Mouse (Mus musculus) limb, embryonic 14.5 days (tissue): Measurements from ENCODE around the gene Pard3b. TPM values are rescaled to one million over a fixed set of nuclear protein-coding genes. Genes with fewer than 3 reads are reported as not detected.

Experiments used
- ATAC-seq: fragments of 200-750 bp; cut with Nextera tagmentation; 2 replicates; pipeline ENCODE4 v1.8.0; 2017; ENCODE audit warnings: low read depth, moderate number of reproducible peaks, moderate TSS enrichment; ENCODE audit not compliant: low FRiP score
- DNase-seq: peaks from one replicate; pipeline ENCODE4 v3.0.0-alpha.2; 2015; ENCODE audit warnings: low spot score
- H3K27ac ChIP-seq: fragments of 300-500 bp; sonication (generic); replicated peaks from 2 replicates; pipeline ENCODE4 v1.5.1; 2014; ENCODE audit warnings: low read depth, mild to moderate bottlenecking, low read length, moderate library complexity, mixed read lengths
- H3K27me3 ChIP-seq: fragments of 300-500 bp; sonication (generic); 2 replicates; pipeline ENCODE4 v1.6.1; 2014; ENCODE audit warnings: low read length, mixed read lengths; ENCODE audit not compliant: control insufficient read depth, insufficient read depth
- H3K36me3 ChIP-seq: fragments of 300-500 bp; sonication (generic); 2 replicates; pipeline ENCODE4 v1.6.1; 2014; ENCODE audit warnings: mild to moderate bottlenecking, low read length, moderate library complexity, mixed read lengths; ENCODE audit not compliant: control insufficient read depth, insufficient read depth
- H3K4me1 ChIP-seq: fragments of 300-500 bp; sonication (generic); 2 replicates; pipeline ENCODE4 v1.6.1; 2014; ENCODE audit warnings: antibody characterized with exemption, low read length, mixed read lengths; ENCODE audit not compliant: control insufficient read depth, insufficient read depth
- H3K4me2 ChIP-seq: fragments of 300-500 bp; sonication (generic); replicated peaks from 2 replicates; pipeline ENCODE4 v1.6.1; 2014; ENCODE audit warnings: low read depth, mild to moderate bottlenecking, low read length, moderate library complexity; ENCODE audit not compliant: severe bottlenecking
- H3K4me3 ChIP-seq: fragments of 300-500 bp; sonication (generic); replicated peaks from 2 replicates; pipeline ENCODE4 v1.5.1; 2014; ENCODE audit warnings: low read length
- H3K9ac ChIP-seq: fragments of 300-500 bp; sonication (generic); 2 replicates; pipeline ENCODE4 v1.6.1; 2014; ENCODE audit warnings: mild to moderate bottlenecking, low read depth, low read length, moderate library complexity; ENCODE audit not compliant: severe bottlenecking
- H3K9me3 ChIP-seq: fragments of 300-500 bp; sonication (generic); 2 replicates; pipeline ENCODE4 v1.6.1; 2016; ENCODE audit warnings: low read length; ENCODE audit not compliant: control insufficient read depth
- POLR2A ChIP-seq: fragments of 200-500 bp; IDR thresholded peaks from 2 replicates; pipeline ENCODE4 v1.8.0; 2012; ENCODE audit warnings: inconsistent platforms, mild to moderate bottlenecking, moderate library complexity, borderline replicate concordance; ENCODE audit not compliant: insufficient read depth, insufficient read length; ENCODE audit errors: extremely low read depth
- WGBS: fragments of 180-500 bp; shearing (Covaris S2); extraction: QIAGEN DNeasy Blood & Tissue Kit; methylation state at CpG from one replicate; pipeline ENCODE4 v1.1.7; 2014; 5-methylcytosine and 5-hydroxymethylcytosine counted together
- polyA plus RNA-seq, 2 experiments: library from polyadenylated mRNA; depleted of rRNA in 1 of 2; stranded (reverse) in 1 of 2; unstranded in 1 of 2; fragments of >200 nt; fragmentation: Nextera tagmentation in 1 of 2; extraction: Ambion mirVana in 1 of 2; gene quantifications; 2 replicates each; pipeline versions ENCODE4 v1.2.1 to v1.2.3; 2012 to 2014

The Pard3b gene
- polyA plus RNA-seq, 2 experiments = 5.3 to 21.0 TPM

- DNase-seq (no peak), ATAC-seq (no peak)
- no peak for TF ChIP-seq POLR2A
- Histone ChIP-seq H3K36me3 (no peaks in the 10 kb centered on the region), H3K27me3 (no peaks in the 10 kb centered on the region), H3K4me3 (no peak overlapping the region), H3K4me1 (no peaks in the 10 kb centered on the region), H3K9ac (no peak overlapping the region), H3K9me3 (no peaks in the 10 kb centered on the region), H3K4me2 (no peak overlapping the region), H3K27ac (no peak overlapping the region)
- 80% methylated on average over 3 of the region's 3 CpGs for WGBS
These were observed 21.3 kb downstream of the Pard3b start for GRCm38 (mm10) chr1:61659931-61660330.

DNA sequence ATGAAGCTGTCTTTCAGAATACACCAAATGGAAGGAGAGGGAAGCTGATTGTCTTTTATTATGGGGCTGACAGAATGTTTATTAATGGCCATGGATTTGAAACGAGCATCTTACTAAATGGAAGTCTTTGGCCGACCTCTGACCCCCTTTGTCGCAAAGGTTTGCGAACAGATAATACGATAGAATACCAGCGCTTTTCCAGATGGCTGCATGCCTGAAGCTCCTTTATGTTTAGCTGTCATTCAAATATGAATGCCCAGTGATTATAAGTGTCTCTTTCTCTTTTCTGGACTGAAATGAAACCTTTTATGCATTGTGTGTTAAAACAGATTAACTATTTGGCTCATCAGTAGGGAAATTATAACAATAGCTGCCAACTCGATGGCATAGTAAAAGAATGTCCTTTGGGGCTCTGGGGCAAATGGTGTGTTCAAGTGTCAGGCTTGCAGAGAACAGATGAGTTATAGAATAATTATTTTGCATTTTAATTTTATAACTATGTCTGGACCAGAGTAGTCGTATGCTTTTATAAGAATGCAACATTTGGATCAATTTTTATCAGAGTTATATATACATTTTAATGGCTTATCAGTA, 46.7 kb downstream of the Pard3b start:
- H3K4me1 ChIP-seq = no peaks in the 10 kb centered on the region
- ATAC-seq = no peak
- H3K36me3 ChIP-seq = no peaks in the 10 kb centered on the region
- H3K27me3 ChIP-seq = no peaks in the 10 kb centered on the region
- TF ChIP-seq POLR2A = no peak
- no peak overlapping the region for H3K27ac ChIP-seq
- WGBS = 54% methylated on average over 8 of the region's 8 CpGs
- no peaks in the 10 kb centered on the region for H3K9me3 ChIP-seq
- no peak overlapping the region for H3K4me2 ChIP-seq
- no peak overlapping the region for H3K4me3 ChIP-seq
- no peak overlapping the region for H3K9ac ChIP-seq
- DNase-seq = no peak

GRCm38 (mm10) chr1:61685921-61686320, 47.3 kb downstream of the Pard3b start:
- no peaks in the 10 kb centered on the region for H3K36me3 ChIP-seq
- H3K9ac ChIP-seq = no peak overlapping the region
- no peaks in the 10 kb centered on the region for H3K27me3 ChIP-seq
- 92% methylated on average over 1 of the region's 1 CpGs for WGBS
- no peak overlapping the region for H3K4me3 ChIP-seq
- H3K27ac ChIP-seq = no peak overlapping the region
- no peaks in the 10 kb centered on the region for H3K4me1 ChIP-seq
- DNase-seq (no peak), ATAC-seq (no peak)
- H3K9me3 ChIP-seq = no peaks in the 10 kb centered on the region
- H3K4me2 ChIP-seq = no peak overlapping the region
- no peak for TF ChIP-seq POLR2A

GRCm38 (mm10) chr1:61688301-61688700, 49.7 kb downstream of the Pard3b start:
- no peaks in the 10 kb centered on the region for H3K4me1 ChIP-seq
- H3K9me3 ChIP-seq = no peaks in the 10 kb centered on the region
- H3K4me2 ChIP-seq = no peak overlapping the region
- 32% methylated on average over 3 of the region's 3 CpGs for WGBS
- H3K27ac ChIP-seq = no peak overlapping the region
- no peak for TF ChIP-seq POLR2A
- no peak overlapping the region for H3K4me3 ChIP-seq
- no peaks in the 10 kb centered on the region for H3K36me3 ChIP-seq
- DNase-seq = no peak
- no peaks in the 10 kb centered on the region for H3K27me3 ChIP-seq
- no peak for ATAC-seq
- H3K9ac ChIP-seq = no peak overlapping the region

- ATAC-seq (no peak), DNase-seq (no peak)
- WGBS = 42% methylated on average over 10 of the region's 10 CpGs
- no peak overlapping the region for H3K4me3 ChIP-seq
- no peak overlapping the region for H3K4me2 ChIP-seq
- no peaks in the 10 kb centered on the region for H3K36me3 ChIP-seq
- H3K4me1 ChIP-seq = peaks cover 4% of the 10 kb centered on the region; the same call in 1 of the 2 replicates
- H3K9me3 ChIP-seq = no peaks in the 10 kb centered on the region
- no peak overlapping the region for H3K9ac ChIP-seq
- TF ChIP-seq POLR2A = no peak
- no peak overlapping the region for H3K27ac ChIP-seq
- H3K27me3 ChIP-seq = no peaks in the 10 kb centered on the region
These were observed 60.0 kb downstream of the Pard3b start for GRCm38 (mm10) chr1:61698462-61699218.
